Comparison of ENCODE assay signal across 8 mouse cellular contexts in the genomic region with DNA sequence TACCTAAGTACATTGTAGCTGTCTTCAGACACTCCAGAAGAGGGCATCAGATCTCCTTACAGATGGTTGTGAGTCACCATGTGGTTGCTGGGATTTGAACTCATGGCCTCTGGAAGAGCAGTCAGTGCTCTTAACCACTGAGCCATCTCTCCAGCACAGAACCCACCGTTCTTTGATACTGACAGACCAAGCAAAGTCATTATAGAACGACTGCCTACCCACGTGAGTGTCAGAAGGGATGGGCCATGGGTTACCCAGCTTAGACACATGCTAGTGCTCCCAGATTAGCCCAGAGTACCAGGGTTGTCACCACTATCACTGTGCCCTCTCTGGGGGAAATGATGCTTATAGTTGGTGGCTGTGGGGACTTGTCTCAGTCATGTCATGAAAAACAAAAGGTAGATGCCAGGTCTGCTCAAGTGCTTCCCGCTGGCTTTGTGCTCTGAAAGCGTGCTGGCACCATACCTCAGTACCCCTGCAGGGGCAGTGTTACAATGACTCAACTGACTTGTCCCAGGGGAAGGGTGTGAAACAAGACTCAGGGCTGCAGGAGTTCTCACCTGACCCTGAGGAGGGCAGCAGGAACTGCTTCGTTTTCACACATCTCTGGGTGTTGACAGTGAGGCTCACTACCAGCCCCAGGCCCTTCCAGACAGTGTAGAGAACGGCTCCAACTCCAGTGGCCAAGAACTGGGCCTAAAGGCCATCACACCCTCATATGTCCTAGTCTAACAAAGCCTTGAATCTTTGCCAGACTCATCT.
A peak's percentile ranks its signal among the peaks of the same experiment; 100 is the strongest.
DNase-seq lines count a peak whose midpoint lies in the region; ATAC-seq lines count a peak whose summit lies in the region.

No protein-coding gene starts in this region.

- peaks cover 2% of the 10 kb centered on the region for H3K4me1 ChIP-seq in neural tube, embryonic 11.5 days (ENCODE audit: control insufficient read depth, insufficient read depth, low read length)

- H3K27ac ChIP-seq in neural tube, embryonic 11.5 days (ENCODE audit: low read depth, low read length), result no peak overlapping the region

- H3K36me3 ChIP-seq in neural tube, embryonic 11.5 days (ENCODE audit: control insufficient read depth, insufficient read depth, low read length), result no peaks in the 10 kb centered on the region

- no peaks in the 10 kb centered on the region for H3K27me3 ChIP-seq in neural tube, embryonic 11.5 days (ENCODE audit: control insufficient read depth, insufficient read depth, low read length)

- DNase-seq in neural tube, embryonic 11.5 days (ENCODE audit: low spot score), result no peak
- no peak for DNase-seq in neural tube, embryonic 10.5 days (ENCODE audit: extremely low spot score, low spot score)
- peak; percentile 57 to 59 for DNase-seq in natural killer cell, adult 2 months (ENCODE audit: low spot score in 2 of 2)
- no peak for DNase-seq in urinary bladder, postnatal 36 days (ENCODE audit: low spot score in 2 of 2)
- DNase-seq in embryo, embryonic 11 days, result no peak
- no peak for DNase-seq in cerebellum, adult 9-11 months

- no peak overlapping the region for H3K4me2 ChIP-seq in neural tube, embryonic 11.5 days (ENCODE audit: low read depth)

- no peaks in the 10 kb centered on the region for H3K9me3 ChIP-seq in neural tube, embryonic 11.5 days (ENCODE audit: control insufficient read depth, low read length)

- no peak overlapping the region for H3K4me3 ChIP-seq in neural tube, embryonic 11.5 days (ENCODE audit: low read depth, low read length)

- no peak overlapping the region for H3K9ac ChIP-seq in neural tube, embryonic 11.5 days (ENCODE audit: low read length)

- WGBS in neural tube, embryonic 11.5 days, result 56% methylated on average over 7 of the region's 7 CpGs

- peak; percentile 43; the same call in 1 of the 2 replicates for ATAC-seq in neural tube, embryonic 11.5 days (ENCODE audit: insufficient read depth, low FRiP score, low TSS enrichment)
- peak; percentile 37 for ATAC-seq in common myeloid progenitor, adult 5-6 weeks (replicated peaks; ENCODE audit: low read depth, poor library complexity, severe bottlenecking)
- ATAC-seq in inflammation-experienced regulatory T-cells, adult 6 months, result peak; percentile 33

Comparison
In these comparisons a context has a peak if more than half of its experiments do, and no peak if none do; other contexts are left out.
1. DNase-seq: peak in natural killer cell, adult 2 months (2 of 2); none in neural tube, embryonic 11.5 days (single experiment), neural tube, embryonic 10.5 days (single experiment), urinary bladder, postnatal 36 days (0 of 2), embryo, embryonic 11 days (single experiment) and cerebellum, adult 9-11 months (single experiment).
2. Peak in every context shown above with its lines, with median percentiles within 50 percentile points of each other: ATAC-seq.